7 mouse cellular contexts compared by ENCODE assay signal in the genomic region with DNA sequence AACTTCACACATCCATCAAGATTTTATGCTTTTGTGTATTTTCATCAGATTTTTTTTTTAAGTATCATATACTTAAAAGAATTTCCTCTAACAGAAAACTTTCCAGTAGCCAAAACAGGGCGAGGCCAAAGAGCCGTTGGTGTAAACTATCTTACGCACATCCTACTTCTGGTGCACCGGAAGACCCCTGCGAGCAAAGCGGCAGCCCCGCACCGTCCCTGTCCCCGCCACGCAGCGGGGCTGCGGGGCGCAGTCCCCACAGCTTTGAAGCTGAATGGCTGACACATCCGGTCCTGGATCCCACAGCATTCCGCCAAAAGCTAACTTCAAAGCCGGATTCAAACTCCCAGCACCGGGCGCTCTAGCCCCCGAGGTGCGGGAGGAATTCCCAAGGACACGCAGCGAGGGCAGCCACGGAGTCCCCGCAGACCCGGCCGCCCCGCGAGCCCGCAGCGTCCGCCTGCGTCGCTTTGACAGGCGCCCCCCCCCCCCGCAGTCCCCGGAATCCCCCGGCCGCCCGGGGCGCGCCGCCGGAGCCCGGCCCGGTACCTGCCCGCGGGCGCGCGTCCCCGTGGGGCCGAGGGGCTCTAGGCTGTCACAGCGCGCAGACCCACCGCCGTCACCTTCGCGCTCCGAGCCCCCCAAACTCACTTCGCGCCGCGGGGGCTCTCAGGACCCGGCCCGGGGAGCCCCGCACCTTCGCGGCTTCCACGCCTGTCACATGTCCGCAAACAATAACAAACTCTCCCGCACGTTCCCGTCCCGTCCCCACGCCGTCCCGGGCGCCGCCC. TPM values are rescaled to one million over a fixed set of nuclear protein-coding genes. Genes with fewer than 3 reads are reported as not detected.
A peak's percentile ranks its signal among the peaks of the same experiment; 100 is the strongest.
DNase-seq lines count a peak whose midpoint lies in the region; ATAC-seq and TF ChIP-seq lines count a peak whose summit lies in the region.

No protein-coding gene starts in this region.

- no peaks in the 10 kb centered on the region for H3K9me3 ChIP-seq in hindbrain, embryonic 15.5 days

- peak overlapping the region; percentile 62 for H3K4me2 ChIP-seq in hindbrain, embryonic 15.5 days

- under 1% methylated on average over 56 of the region's 79 CpGs for WGBS in hindbrain, embryonic 15.5 days
- WGBS in macrophage (ENCODE audit: missing documents) = under 1% methylated on average over 38 of the region's 79 CpGs
- WGBS in spleen, adult 2 months = under 1% methylated on average over 69 of the region's 79 CpGs

- DNase-seq in CD8-positive naive resting alpha-beta T cell, adult 2 months (ENCODE audit: low read depth in 2 of 2, low spot score in 2 of 2) = peak; percentile 75 to 78
- peak; percentile 52 for DNase-seq in Muller cell, postnatal 12 days (ENCODE audit: inconsistent ontology term)
- DNase-seq in spleen, adult 2 months (ENCODE audit: low read depth in 1 of 2, low spot score in 2 of 2) = peak; percentile 51 to 77
- DNase-seq in left cerebral cortex, postnatal 14 days (ENCODE audit: low spot score in 2 of 2) = no peak

- no peak overlapping the region for H3K27ac ChIP-seq in embryonic fibroblast, embryonic 13.5 days (ENCODE audit: insufficient read depth, low read length)
- H3K27ac ChIP-seq in hindbrain, embryonic 15.5 days (replicated peaks) = peak overlapping the region; percentile 99
- peak overlapping the region; percentile 90 for H3K27ac ChIP-seq in macrophage
- H3K27ac ChIP-seq in spleen, adult 2 months (ENCODE audit: insufficient read depth, low read length) = peak overlapping the region; percentile 100

- no peak for TF ChIP-seq CTCF in embryonic fibroblast, embryonic 13.5 days (IDR thresholded peaks at IDR 0.05; ENCODE audit: borderline replicate concordance, insufficient read depth, low read length)
- TF ChIP-seq CTCF in spleen, adult 2 months (IDR thresholded peaks at IDR 0.05; ENCODE audit: extremely low read depth, insufficient read depth, insufficient read length, insufficient replicate concordance) = no peak

- peak overlapping the region; percentile 93 for H3K4me3 ChIP-seq in embryonic fibroblast, embryonic 13.5 days (ENCODE audit: insufficient read depth, low read length)
- peak overlapping the region; percentile 91 for H3K4me3 ChIP-seq in hindbrain, embryonic 15.5 days
- H3K4me3 ChIP-seq in macrophage (ENCODE audit: inconsistent target) = peak overlapping the region; percentile 65
- H3K4me3 ChIP-seq in spleen, adult 2 months (ENCODE audit: extremely low read depth, insufficient read depth, insufficient read length) = peak overlapping the region; percentile 69

- H3K9ac ChIP-seq in hindbrain, embryonic 15.5 days = peak overlapping the region; percentile 95

- no peak for TF ChIP-seq POLR2A in embryonic fibroblast, embryonic 13.5 days (IDR thresholded peaks at IDR 0.05; ENCODE audit: low read depth, low read length)
- TF ChIP-seq POLR2A in spleen, adult 2 months (IDR thresholded peaks at IDR 0.05; ENCODE audit: low read depth, low read length) = peak; percentile 58; the same call in 1 of the 2 replicates

- peak; percentile 41 for ATAC-seq in hindbrain, embryonic 15.5 days (ENCODE audit: low FRiP score, low read depth)

- peaks cover 6% of the 10 kb centered on the region for H3K4me1 ChIP-seq in embryonic fibroblast, embryonic 13.5 days (ENCODE audit: control insufficient read depth, insufficient read depth, low read length)
- H3K4me1 ChIP-seq in hindbrain, embryonic 15.5 days (replicated peaks) = peaks cover 47% of the 10 kb centered on the region
- H3K4me1 ChIP-seq in spleen, adult 2 months (ENCODE audit: control insufficient read depth, insufficient read depth, insufficient read length) = peaks cover 27% of the 10 kb centered on the region; the same call in 1 of the 2 replicates

- peaks cover 50% of the 10 kb centered on the region for H3K79me2 ChIP-seq in macrophage (ENCODE audit: inconsistent target)

- intact Hi-C loops in left cerebral cortex, postnatal 14 days (cut with DNase I) = loop anchor here (2.0 to 5.0 kb wide), 2 partner anchors 61 to 100 kb away; no protein-coding TSS in a partner anchor

- H3K27me3 ChIP-seq in hindbrain, embryonic 15.5 days = no peaks in the 10 kb centered on the region
- no peaks in the 10 kb centered on the region; the same call in 1 of the 2 replicates for H3K27me3 ChIP-seq in spleen, adult 2 months (ENCODE audit: control insufficient read depth, insufficient read depth, low read length)

- H3K36me3 ChIP-seq in hindbrain, embryonic 15.5 days = no peaks in the 10 kb centered on the region
- no peaks in the 10 kb centered on the region for H3K36me3 ChIP-seq in macrophage (ENCODE audit: inconsistent target)
- no peaks in the 10 kb centered on the region for H3K36me3 ChIP-seq in spleen, adult 2 months (ENCODE audit: control insufficient read depth, insufficient read depth, low read length)

RNA-seq across cellular contexts. Expression of a gene that starts 1.0 kb away (rescaled TPM):
- 4.9 and 7.0 TPM in 2 replicates for polyA plus RNA-seq in embryonic fibroblast, embryonic 13.5 days (2011; ENCODE audit: insufficient read length, low read depth, missing spikeins)
- 11.3 and 12.6 TPM in 2 replicates for polyA plus RNA-seq in hindbrain, embryonic 15.5 days (2015; fragmentation: Nextera tagmentation; extraction: Ambion mirVana)
- total RNA-seq in macrophage (2018; cell fraction: chromatin; rRNA removed) = 100 to 1,000 TPM in 13 of 26 experiments, 10 to 100 TPM in 13; 30.3 to 165 (median 107) TPM
- total RNA-seq in macrophage (2018; cell fraction: cytosol; rRNA removed) = 100 to 1,000 TPM in 6 of 26 experiments, 10 to 100 TPM in 20; 25.9 to 112 (median 84.7) TPM
- total RNA-seq in macrophage (2018; cell fraction: nucleus; rRNA removed) = 100 to 1,000 TPM in 12 of 26 experiments, 10 to 100 TPM in 14; 53.0 to 197 (median 92.2) TPM
- 17.8 to 36.0 TPM (median 34.3 TPM) in 3 replicates for polyA plus RNA-seq in macrophage (2018)
- 45.1 and 49.9 TPM in 2 replicates for polyA plus RNA-seq in spleen, adult 2 months (2012; rRNA removed)
- total RNA-seq in left cerebral cortex, postnatal 14 days (2021) = 10 to 100 TPM; 12.6 to 15.9 TPM

Comparison
In these comparisons a context has a peak if more than half of its experiments do, and no peak if none do; other contexts are left out.
1. DNase-seq: peak in CD8-positive naive resting alpha-beta T cell, adult 2 months (2 of 2), Muller cell, postnatal 12 days (single experiment) and spleen, adult 2 months (2 of 2); none in left cerebral cortex, postnatal 14 days (0 of 2).
2. Peak in every context shown above with its lines, with median percentiles within 50 percentile points of each other: H3K4me3 ChIP-seq.